Mouse (Mus musculus) testis, adult 2 months (tissue): ENCODE results near the gene C1qb. TPM values are rescaled to one million over a fixed set of nuclear protein-coding genes. Genes with fewer than 3 reads are reported as not detected.

Source experiments
- H3K27ac ChIP-seq: fragments of 200-500 bp; 2 replicates; pipeline ENCODE4 v1.5.1; 2012; ENCODE audit warnings: low read depth, low read length; ENCODE audit not compliant: control insufficient read depth, insufficient read depth
- H3K27me3 ChIP-seq: fragments of 200-500 bp; 2 replicates; pipeline ENCODE4 v1.6.1; 2012; ENCODE audit warnings: mild to moderate bottlenecking, low read length, moderate library complexity; ENCODE audit not compliant: control insufficient read depth, insufficient read depth
- H3K36me3 ChIP-seq: fragments of 200-500 bp; 2 replicates; pipeline ENCODE4 v1.6.1; 2012; ENCODE audit warnings: mild to moderate bottlenecking, low read length; ENCODE audit not compliant: control insufficient read depth, insufficient read depth
- H3K4me1 ChIP-seq: fragments of 200-500 bp; 2 replicates; pipeline ENCODE4 v1.6.1; 2012; ENCODE audit warnings: low read length; ENCODE audit not compliant: control insufficient read depth, insufficient read depth
- H3K4me3 ChIP-seq: fragments of 200-500 bp; 2 replicates; pipeline ENCODE4 v1.5.1; 2012; ENCODE audit warnings: low read depth, mild to moderate bottlenecking, low read length, moderate library complexity, mixed read lengths; ENCODE audit not compliant: control insufficient read depth
- CTCF ChIP-seq: fragments of 200-500 bp; IDR thresholded peaks from 2 replicates; pipeline ENCODE4 v1.5.1; 2012; ENCODE audit warnings: low read depth, mild to moderate bottlenecking, inconsistent platforms, low read length, moderate library complexity; ENCODE audit not compliant: control insufficient read depth, insufficient read depth, insufficient replicate concordance
- POLR2A ChIP-seq: fragments of 200-500 bp; IDR thresholded peaks from 2 replicates; pipeline ENCODE4 v1.6.1; 2012; ENCODE audit warnings: low read depth, mild to moderate bottlenecking, inconsistent platforms, low read length, moderate library complexity; ENCODE audit not compliant: control insufficient read depth
- polyA plus RNA-seq: library from polyadenylated mRNA; depleted of rRNA; stranded (reverse); fragments of >200 nt; gene quantifications from 2 replicates; pipeline ENCODE4 v1.2.3, GENCODE M21; 2012; rRNA removed

Gene C1qb
- 18.9 and 20.5 TPM in 2 replicates for polyA plus RNA-seq

GRCm38 (mm10) chr4:136886101-136886500 is at the start of gene C1qb:
C1qb (minus strand) TSS chr4:136886187.
- Histone ChIP-seq H3K4me1 (no peaks in the 10 kb centered on the region), H3K4me3 (no peak within 1 kb of the TSS), H3K27me3 (no peaks in the 10 kb centered on the region), H3K36me3 (no peaks in the 10 kb centered on the region), H3K27ac (no peak within 1 kb of the TSS; the same call in none of the 2 replicates)
- TF ChIP-seq POLR2A, result 0 out of 2 replicates have a peak, but pooled peaks have one; percentile 1
- TF ChIP-seq CTCF, result no peak

GRCm38 (mm10) chr4:136934746-136935613 is 49.0 kb upstream of the C1qb start:
- no peaks in the 10 kb centered on the region for H3K36me3 ChIP-seq
- TF ChIP-seq POLR2A, result no peak
- no peak overlapping the region for H3K27ac ChIP-seq
- peaks cover 8% of the 10 kb centered on the region for H3K4me1 ChIP-seq
- H3K27me3 ChIP-seq, result no peaks in the 10 kb centered on the region
- no peak overlapping the region for H3K4me3 ChIP-seq

- Histone ChIP-seq H3K36me3 (no peaks in the 10 kb centered on the region), H3K27ac (no peak overlapping the region), H3K4me1 (no peaks in the 10 kb centered on the region), H3K27me3 (no peaks in the 10 kb centered on the region), H3K4me3 (no peak overlapping the region)
- TF ChIP-seq CTCF (no peak), POLR2A (no peak)
Observed at GRCm38 (mm10) chr4:136930474-136930873, 44.5 kb upstream of the C1qb start.

- Histone ChIP-seq H3K4me1 (no peaks in the 10 kb centered on the region), H3K27ac (no peak overlapping the region), H3K36me3 (no peaks in the 10 kb centered on the region), H3K27me3 (no peaks in the 10 kb centered on the region), H3K4me3 (no peak overlapping the region)
- peak; percentile 21; the same call in 1 of the 2 replicates for TF ChIP-seq CTCF
- no peak for TF ChIP-seq POLR2A
Observed at GRCm38 (mm10) chr4:136928928-136929327, 42.9 kb upstream of the C1qb start.

- Histone ChIP-seq H3K27me3 (no peaks in the 10 kb centered on the region), H3K27ac (no peak overlapping the region), H3K36me3 (no peaks in the 10 kb centered on the region), H3K4me1 (no peaks in the 10 kb centered on the region), H3K4me3 (no peak overlapping the region)
- TF ChIP-seq CTCF (no peak), POLR2A (no peak)
Observed at GRCm38 (mm10) chr4:136925804-136926203, 39.8 kb upstream of the C1qb start.

- Histone ChIP-seq H3K27me3 (no peaks in the 10 kb centered on the region), H3K4me3 (no peak overlapping the region)
- TF ChIP-seq CTCF, result peak; percentile 22; the same call in 1 of the 2 replicates
- TF ChIP-seq POLR2A, result no peak
Observed at GRCm38 (mm10) chr4:136924529-136924928, 38.5 kb upstream of the C1qb start.

GRCm38 (mm10) chr4:136919526-136919925 is 33.5 kb upstream of the C1qb start:
- Histone ChIP-seq H3K27me3 (no peaks in the 10 kb centered on the region), H3K4me1 (no peaks in the 10 kb centered on the region), H3K36me3 (no peaks in the 10 kb centered on the region), H3K4me3 (no peak overlapping the region), H3K27ac (no peak overlapping the region)
- TF ChIP-seq POLR2A, result no peak
- TF ChIP-seq CTCF, result no peak

More at GRCm38 (mm10) chr4:136924529-136924928, 38.5 kb upstream of the C1qb start:
- Histone ChIP-seq H3K4me1 (no peaks in the 10 kb centered on the region), H3K27ac (no peak overlapping the region), H3K36me3 (no peaks in the 10 kb centered on the region)

- Histone ChIP-seq H3K4me3 (no peak overlapping the region), H3K27ac (no peak overlapping the region), H3K27me3 (no peaks in the 10 kb centered on the region), H3K36me3 (no peaks in the 10 kb centered on the region), H3K4me1 (no peaks in the 10 kb centered on the region)
- TF ChIP-seq POLR2A (no peak), CTCF (no peak)
Observed at GRCm38 (mm10) chr4:136918834-136919233, 32.8 kb upstream of the C1qb start.
